Mouse (Mus musculus) heart, embryonic 11.5 days (tissue): ENCODE data around the gene Cilp2. TPM values are rescaled to one million over a fixed set of nuclear protein-coding genes. Genes with fewer than 3 reads are reported as not detected.

ENCODE experiments used
- ATAC-seq: fragments of 200-750 bp; cut with Nextera tagmentation; replicated peaks from 2 replicates; pipeline ENCODE4 v1.8.0; 2017; ENCODE audit warnings: moderate library complexity; ENCODE audit not compliant: insufficient number of reproducible peaks, low FRiP score, low TSS enrichment
- H3K27ac ChIP-seq: fragments of 300-500 bp; sonication (generic); 2 replicates; pipeline ENCODE4 v1.5.1; 2014; ENCODE audit warnings: mild to moderate bottlenecking, low read depth, low read length
- H3K27me3 ChIP-seq: fragments of 300-500 bp; sonication (generic); 2 replicates; pipeline ENCODE4 v1.6.1; 2014; ENCODE audit warnings: mild to moderate bottlenecking, low read length, mixed read lengths; ENCODE audit not compliant: control insufficient read depth, insufficient read depth
- H3K36me3 ChIP-seq: fragments of 300-500 bp; sonication (generic); 2 replicates; pipeline ENCODE4 v1.6.1; 2014; ENCODE audit warnings: mild to moderate bottlenecking, low read length, moderate library complexity, mixed read lengths; ENCODE audit not compliant: control insufficient read depth, insufficient read depth
- H3K4me1 ChIP-seq: fragments of 300-500 bp; sonication (generic); 2 replicates; pipeline ENCODE4 v1.6.1; 2014; ENCODE audit warnings: low read length; ENCODE audit not compliant: control insufficient read depth, insufficient read depth
- H3K4me2 ChIP-seq: fragments of 300-500 bp; sonication (generic); 2 replicates; pipeline ENCODE4 v1.6.1; 2014; ENCODE audit warnings: mild to moderate bottlenecking, moderate library complexity
- H3K4me3 ChIP-seq: fragments of 300-500 bp; sonication (generic); 2 replicates; pipeline ENCODE4 v1.5.1; 2014; ENCODE audit warnings: low read depth, low read length
- H3K9ac ChIP-seq: fragments of 300-500 bp; sonication (generic); 2 replicates; pipeline ENCODE4 v1.6.1; 2014; ENCODE audit warnings: mild to moderate bottlenecking, low read depth, low read length, moderate library complexity
- H3K9me3 ChIP-seq: fragments of 300-500 bp; sonication (generic); replicated peaks from 2 replicates; pipeline ENCODE4 v1.6.1; 2016; ENCODE audit warnings: low read length; ENCODE audit not compliant: control insufficient read depth
- WGBS: fragments of 180-500 bp; shearing (Covaris S2); extraction: QIAGEN DNeasy Blood & Tissue Kit; methylation state at CpG from one replicate; pipeline ENCODE4 v1.1.7; 2014; ENCODE audit not compliant: insufficient replicate concordance; 5-methylcytosine and 5-hydroxymethylcytosine counted together
- polyA plus RNA-seq: library from polyadenylated mRNA; unstranded; fragments of >200 nt; fragmentation: Nextera tagmentation; extraction: Ambion mirVana; gene quantifications from 2 replicates; pipeline ENCODE4 v1.2.1, GENCODE M21; 2014

Cilp2 gene
- polyA plus RNA-seq, 1 experiment from 2014 or later: 0.21 TPM

GRCm38 (mm10) chr8:69860807-69861206 is 26.7 kb downstream of the Cilp2 start:
- 47% methylated on average over 4 of the region's 4 CpGs for WGBS
- Histone ChIP-seq H3K36me3 (no peaks in the 10 kb centered on the region), H3K9ac (no peak overlapping the region), H3K4me2 (no peak overlapping the region), H3K27me3 (no peaks in the 10 kb centered on the region), H3K4me3 (no peak overlapping the region), H3K9me3 (no peaks in the 10 kb centered on the region), H3K27ac (no peak overlapping the region), H3K4me1 (no peaks in the 10 kb centered on the region)
- no peak for ATAC-seq

- H3K27me3 ChIP-seq: no peaks in the 10 kb centered on the region
- WGBS: 84% methylated on average over 10 of the region's 10 CpGs
Measured at GRCm38 (mm10) chr8:69853869-69854268, 33.6 kb downstream of the Cilp2 start.

GRCm38 (mm10) chr8:69850926-69851506 is 36.5 kb downstream of the Cilp2 start:
- Histone ChIP-seq H3K9ac (no peak overlapping the region), H3K4me1 (peaks cover 6% of the 10 kb centered on the region), H3K9me3 (no peaks in the 10 kb centered on the region), H3K4me2 (no peak overlapping the region), H3K4me3 (no peak overlapping the region), H3K36me3 (no peaks in the 10 kb centered on the region), H3K27ac (no peak overlapping the region), H3K27me3 (no peaks in the 10 kb centered on the region)
- no peak for ATAC-seq
- 72% methylated on average over 7 of the region's 7 CpGs for WGBS

More at GRCm38 (mm10) chr8:69853869-69854268, 33.6 kb downstream of the Cilp2 start:
- Histone ChIP-seq H3K4me3 (no peak overlapping the region), H3K36me3 (no peaks in the 10 kb centered on the region), H3K27ac (no peak overlapping the region), H3K9me3 (no peaks in the 10 kb centered on the region), H3K4me2 (no peak overlapping the region), H3K4me1 (peaks cover 3% of the 10 kb centered on the region), H3K9ac (no peak overlapping the region)
- ATAC-seq: no peak

DNA sequence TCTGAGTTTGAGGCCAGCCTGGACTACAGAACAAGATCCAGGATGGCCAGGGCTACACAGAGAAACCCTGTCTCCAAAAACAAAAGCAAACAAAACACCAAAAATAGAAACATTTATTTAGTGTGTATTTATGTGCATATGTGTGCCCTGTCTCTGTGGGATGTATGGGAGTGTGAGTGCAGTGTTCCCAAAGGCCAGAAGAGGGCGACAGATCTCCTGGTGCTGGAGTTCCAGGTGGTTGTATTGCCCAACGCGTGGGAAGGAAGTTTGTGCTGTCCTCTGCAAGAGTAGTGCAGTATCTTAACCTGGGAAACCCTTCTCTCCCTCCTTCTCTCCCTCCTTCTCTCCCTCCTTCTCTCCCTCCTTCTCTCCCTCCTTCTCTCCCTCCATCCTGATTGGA is 37.6 kb downstream of the Cilp2 start:
- no peak overlapping the region for H3K4me2 ChIP-seq
- ATAC-seq: no peak
- H3K4me1 ChIP-seq: peaks cover 6% of the 10 kb centered on the region
- H3K27me3 ChIP-seq: no peaks in the 10 kb centered on the region
- 32% methylated on average over 3 of the region's 3 CpGs for WGBS
- H3K27ac ChIP-seq: no peak overlapping the region
- no peaks in the 10 kb centered on the region for H3K9me3 ChIP-seq
- H3K4me3 ChIP-seq: no peak overlapping the region
- no peaks in the 10 kb centered on the region for H3K36me3 ChIP-seq
- no peak overlapping the region for H3K9ac ChIP-seq

GRCm38 (mm10) chr8:69848951-69849350 is 38.5 kb downstream of the Cilp2 start:
- Histone ChIP-seq H3K9ac (no peak overlapping the region), H3K4me1 (peaks cover 6% of the 10 kb centered on the region), H3K27me3 (no peaks in the 10 kb centered on the region), H3K9me3 (no peaks in the 10 kb centered on the region), H3K4me3 (no peak overlapping the region), H3K27ac (0 out of 2 replicates have a peak overlapping the region, but pooled peaks have one; percentile 42), H3K36me3 (no peaks in the 10 kb centered on the region), H3K4me2 (no peak overlapping the region)
- ATAC-seq: peak; percentile 62; the same call in 1 of the 2 replicates
- WGBS: 50% methylated on average over 8 of the region's 8 CpGs

- WGBS: 66% methylated on average over 3 of the region's 3 CpGs
- Histone ChIP-seq H3K4me2 (no peak overlapping the region), H3K4me1 (peaks cover 6% of the 10 kb centered on the region), H3K4me3 (no peak overlapping the region), H3K27ac (no peak overlapping the region), H3K9me3 (no peaks in the 10 kb centered on the region), H3K9ac (no peak overlapping the region), H3K27me3 (no peaks in the 10 kb centered on the region), H3K36me3 (no peaks in the 10 kb centered on the region)
- no peak for ATAC-seq
Measured at GRCm38 (mm10) chr8:69847167-69848065, 40.1 kb downstream of the Cilp2 start.

- H3K9me3 ChIP-seq: no peaks in the 10 kb centered on the region
- peaks cover 5% of the 10 kb centered on the region; the same call in 1 of the 2 replicates for H3K4me1 ChIP-seq
- H3K27me3 ChIP-seq: no peaks in the 10 kb centered on the region
- no peak overlapping the region for H3K9ac ChIP-seq
- 64% methylated on average over 8 of the region's 8 CpGs for WGBS
- H3K4me2 ChIP-seq: no peak overlapping the region
- H3K4me3 ChIP-seq: no peak overlapping the region
- no peak for ATAC-seq
- H3K36me3 ChIP-seq: no peaks in the 10 kb centered on the region
- H3K27ac ChIP-seq: no peak overlapping the region
Measured at GRCm38 (mm10) chr8:69837057-69837682, 50.3 kb downstream of the Cilp2 start.

DNA sequence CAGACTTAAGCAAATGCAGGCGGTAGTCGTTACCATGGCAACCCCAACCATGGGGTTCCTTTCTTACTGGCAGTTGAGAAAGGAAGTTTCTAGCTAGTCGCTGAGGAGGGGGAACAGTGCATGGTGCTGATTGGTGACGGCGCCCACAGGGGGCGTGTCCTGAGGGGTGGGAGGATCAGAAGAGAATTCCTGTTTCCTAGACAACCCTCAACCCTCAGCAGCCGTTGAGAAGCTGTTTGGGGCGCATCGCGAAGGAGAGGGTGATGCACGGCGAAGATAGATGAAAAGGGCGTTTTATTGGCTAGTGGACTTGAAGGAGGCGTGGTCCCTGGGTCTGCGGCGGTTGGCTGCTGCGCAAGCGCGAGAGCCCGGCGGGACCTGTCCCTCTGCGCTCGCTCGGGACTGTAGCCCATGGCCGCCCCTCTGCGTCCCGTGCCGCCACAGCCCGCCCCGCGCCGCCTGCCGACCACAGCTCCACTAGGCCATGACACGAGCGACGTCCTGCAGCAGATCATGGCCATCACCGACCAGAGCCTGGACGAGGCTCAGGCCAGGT is 55.1 kb downstream of the Cilp2 start, which contains the start of gene Pbx4:
Gene Pbx4 (plus strand): TSS at position 194 of the 556 bp plus-strand sequence.
- no peaks in the 10 kb centered on the region for H3K9me3 ChIP-seq

More for the DNA sequence above, 55.1 kb downstream of the Cilp2 start, which contains the start of gene Pbx4:
- H3K27me3 ChIP-seq: no peaks in the 10 kb centered on the region
- ATAC-seq: peak; percentile 84
- peaks cover 5% of the 10 kb centered on the region; the same call in 1 of the 2 replicates for H3K4me1 ChIP-seq
- peak within 1 kb of the TSS; percentile 94 for H3K4me2 ChIP-seq
- peak within 1 kb of the TSS; percentile 70 for H3K9ac ChIP-seq
- no peaks in the 10 kb centered on the region for H3K36me3 ChIP-seq
- H3K27ac ChIP-seq: no peak within 1 kb of the TSS
- peak within 1 kb of the TSS; percentile 62 for H3K4me3 ChIP-seq
- WGBS: under 1% methylated on average over 38 of the region's 38 CpGs
